Mouse (Mus musculus) olfactory bulb, adult 2 months (tissue): ENCODE measurements at regions not wholly inside any gene's neighbourhood (a gene's known extent, or its start where the extent isn't known, plus 50 kb on each side); places are given as distances from the start of the nearest gene placed in this dataset.
A peak's percentile ranks its signal among the peaks of the same experiment; 100 is the strongest.

Experiments used
- H3K27ac ChIP-seq: fragments of 200-500 bp; 2 replicates; pipeline ENCODE4 v1.5.1; 2012; ENCODE audit warnings: low read depth, low read length; ENCODE audit not compliant: insufficient read depth
- H3K4me1 ChIP-seq: fragments of 200-500 bp; 2 replicates; pipeline ENCODE4 v1.6.1; 2012; ENCODE audit warnings: low read length; ENCODE audit not compliant: control insufficient read depth, insufficient read depth
- H3K4me3 ChIP-seq: fragments of 200-500 bp; 2 replicates; pipeline ENCODE4 v1.5.1; 2012; ENCODE audit warnings: mild to moderate bottlenecking, low read depth, low read length, moderate library complexity; ENCODE audit not compliant: insufficient read depth
- CTCF ChIP-seq: fragments of 200-500 bp; IDR thresholded peaks from 2 replicates; pipeline ENCODE4 v1.5.1; 2012; ENCODE audit warnings: low read depth, mild to moderate bottlenecking, low read length, moderate library complexity; ENCODE audit not compliant: insufficient read depth
- POLR2A ChIP-seq: fragments of 200-500 bp; IDR thresholded peaks from 2 replicates; pipeline ENCODE4 v1.6.1; 2012; ENCODE audit warnings: mild to moderate bottlenecking, low read depth, low read length, moderate library complexity; ENCODE audit not compliant: insufficient read depth
- WGBS: fragments of 180-500 bp; shearing (Covaris S2); methylation state at CpG from one replicate; pipeline ENCODE4 v1.1.7; 2018; 5-methylcytosine and 5-hydroxymethylcytosine counted together

GRCm38 (mm10) chr2:123349625-123350346 is 584.7 kb downstream of the Sqor start:
- Histone ChIP-seq H3K27ac (no peak overlapping the region; the same call in 1 of the 2 replicates), H3K4me1 (peaks cover 3% of the 10 kb centered on the region; the same call in 1 of the 2 replicates), H3K4me3 (no peak overlapping the region)
- no peak for TF ChIP-seq POLR2A
- TF ChIP-seq CTCF: no peak
- WGBS: 65% methylated on average over 10 of the region's 10 CpGs

- no peaks in the 10 kb centered on the region for H3K4me1 ChIP-seq
- TF ChIP-seq POLR2A (no peak), CTCF (no peak)
- H3K4me3 ChIP-seq: no peak overlapping the region
- no peak overlapping the region for H3K27ac ChIP-seq
Observed at GRCm38 (mm10) chr2:123364204-123364603, 599.2 kb downstream of the Sqor start.

GRCm38 (mm10) chr2:123366571-123366970 is 601.5 kb downstream of the Sqor start:
- TF ChIP-seq POLR2A (no peak), CTCF (no peak)
- Histone ChIP-seq H3K4me3 (no peak overlapping the region), H3K27ac (no peak overlapping the region), H3K4me1 (no peaks in the 10 kb centered on the region)
- 97% methylated on average over 2 of the region's 2 CpGs for WGBS

- Histone ChIP-seq H3K4me1 (peaks cover 3% of the 10 kb centered on the region; the same call in 1 of the 2 replicates), H3K27ac (no peak overlapping the region), H3K4me3 (no peak overlapping the region)
- no peak for TF ChIP-seq CTCF
- TF ChIP-seq POLR2A: no peak
- 68% methylated on average over 6 of the region's 6 CpGs for WGBS
Observed at GRCm38 (mm10) chr2:123385622-123386418, 620.8 kb downstream of the Sqor start.

- no peak overlapping the region for H3K4me3 ChIP-seq
- WGBS: 52% methylated on average over 7 of the region's 7 CpGs
- TF ChIP-seq CTCF (no peak), POLR2A (no peak)
Observed at GRCm38 (mm10) chr2:123386773-123387604, 622.0 kb downstream of the Sqor start.

GRCm38 (mm10) chr2:123390981-123391380 is 625.9 kb downstream of the Sqor start:
- WGBS: 90% methylated on average over 1 of the region's 1 CpGs
- no peak overlapping the region for H3K4me3 ChIP-seq
- TF ChIP-seq CTCF (no peak), POLR2A (no peak)

More at GRCm38 (mm10) chr2:123386773-123387604, 622.0 kb downstream of the Sqor start:
- peaks cover 3% of the 10 kb centered on the region; the same call in 1 of the 2 replicates for H3K4me1 ChIP-seq
- peak overlapping the region; percentile 68; the same call in 1 of the 2 replicates for H3K27ac ChIP-seq

GRCm38 (mm10) chr2:123394296-123394695 is 629.3 kb downstream of the Sqor start:
- Histone ChIP-seq H3K27ac (no peak overlapping the region), H3K4me3 (no peak overlapping the region), H3K4me1 (no peaks in the 10 kb centered on the region)
- 94% methylated on average over 3 of the region's 3 CpGs for WGBS
- TF ChIP-seq CTCF (no peak), POLR2A (no peak)

More at GRCm38 (mm10) chr2:123390981-123391380, 625.9 kb downstream of the Sqor start:
- Histone ChIP-seq H3K4me1 (peaks cover 3% of the 10 kb centered on the region; the same call in 1 of the 2 replicates), H3K27ac (no peak overlapping the region)

- TF ChIP-seq POLR2A (no peak), CTCF (no peak)
- no peak overlapping the region for H3K4me3 ChIP-seq
- WGBS: 35% methylated on average over 1 of the region's 1 CpGs
- H3K27ac ChIP-seq: no peak overlapping the region; the same call in 1 of the 2 replicates
- no peaks in the 10 kb centered on the region for H3K4me1 ChIP-seq
Observed at GRCm38 (mm10) chr2:123397551-123397950, 632.5 kb downstream of the Sqor start.

- Histone ChIP-seq H3K27ac (no peak overlapping the region), H3K4me1 (no peaks in the 10 kb centered on the region), H3K4me3 (no peak overlapping the region)
- TF ChIP-seq CTCF (no peak), POLR2A (no peak)
Observed at GRCm38 (mm10) chr2:123401064-123401463, 636.0 kb downstream of the Sqor start.
